Mouse (Mus musculus): ENCODE data around the gene Mkrn1. TPM values are rescaled to one million over a fixed set of nuclear protein-coding genes. Genes with fewer than 3 reads are reported as not detected.
"Not testable (repeated sequence)": the region's sequence is repeated elsewhere in the genome, so short reads cannot be mapped to it uniquely, and the experiment has no call there.

The Mkrn1 gene
- polyA plus RNA-seq, 1 experiment from 2014 or later: 46.4 TPM

DNA sequence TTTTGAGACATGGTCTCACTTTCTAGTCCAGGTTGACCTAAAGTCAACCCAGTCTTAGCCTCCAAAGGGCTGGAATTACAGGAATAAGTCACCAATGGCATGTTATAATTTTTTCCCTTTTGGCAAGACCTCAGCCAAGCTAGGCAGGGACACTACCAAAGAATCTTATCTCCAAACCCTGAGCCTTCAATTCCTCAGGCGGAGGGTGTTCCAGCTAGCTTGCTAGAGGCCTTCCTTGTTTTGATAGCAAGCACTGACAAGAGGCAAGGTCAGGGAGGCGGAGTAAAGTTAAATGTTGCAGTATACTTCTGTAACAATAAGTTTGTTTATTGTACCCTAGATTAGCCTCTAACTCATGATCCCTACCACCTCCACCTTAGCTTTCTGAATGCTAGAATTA is 4.9 kb upstream of the Mkrn1 start:
- WGBS: 85% methylated on average over 2 of the region's 2 CpGs
- Histone ChIP-seq H3K4me3 (no peak overlapping the region), H3K27ac (replicated peaks) (no peak overlapping the region), H3K9me3 (no peaks in the 10 kb centered on the region), H3K36me3 (replicated peaks) (no peaks in the 10 kb centered on the region), H3K4me1 (0 out of 2 replicates have a peak, but pooled peaks cover 3% of the 10 kb centered on the region), H3K27me3 (replicated peaks; ENCODE audit: low read depth, poor library complexity, severe bottlenecking) (peaks cover 14% of the 10 kb centered on the region)
- no peak for DNase-seq (ENCODE audit: low spot score)

DNA sequence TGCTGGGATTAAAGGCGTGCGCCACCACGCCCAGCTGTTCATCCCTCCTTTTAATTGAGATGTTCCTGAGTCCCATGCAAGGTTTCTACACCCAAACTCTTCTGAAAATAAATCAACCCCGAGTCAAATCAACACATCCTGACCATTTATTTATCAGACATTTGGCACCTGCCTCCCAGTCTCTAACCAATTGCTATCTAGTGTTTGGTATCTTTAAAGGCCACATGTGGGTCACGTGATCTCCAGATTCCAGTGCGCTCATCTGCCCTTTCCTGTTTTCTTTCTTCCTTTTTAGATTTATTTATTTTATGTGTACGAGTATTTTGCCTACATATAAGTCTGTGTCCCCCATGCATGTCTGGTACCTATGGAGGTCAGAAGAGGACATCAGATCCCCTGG is 3.4 kb upstream of the Mkrn1 start:
- WGBS: 90% methylated on average over 7 of the region's 7 CpGs
- Histone ChIP-seq H3K9me3 (no peaks in the 10 kb centered on the region), H3K27ac (replicated peaks) (no peak overlapping the region), H3K27me3 (replicated peaks; ENCODE audit: low read depth, poor library complexity, severe bottlenecking) (peaks cover 20% of the 10 kb centered on the region), H3K36me3 (replicated peaks) (no peaks in the 10 kb centered on the region), H3K4me1 (peaks cover 10% of the 10 kb centered on the region; the same call in 1 of the 2 replicates), H3K4me3 (no peak overlapping the region)
- no peak for DNase-seq (ENCODE audit: low spot score)

DNA sequence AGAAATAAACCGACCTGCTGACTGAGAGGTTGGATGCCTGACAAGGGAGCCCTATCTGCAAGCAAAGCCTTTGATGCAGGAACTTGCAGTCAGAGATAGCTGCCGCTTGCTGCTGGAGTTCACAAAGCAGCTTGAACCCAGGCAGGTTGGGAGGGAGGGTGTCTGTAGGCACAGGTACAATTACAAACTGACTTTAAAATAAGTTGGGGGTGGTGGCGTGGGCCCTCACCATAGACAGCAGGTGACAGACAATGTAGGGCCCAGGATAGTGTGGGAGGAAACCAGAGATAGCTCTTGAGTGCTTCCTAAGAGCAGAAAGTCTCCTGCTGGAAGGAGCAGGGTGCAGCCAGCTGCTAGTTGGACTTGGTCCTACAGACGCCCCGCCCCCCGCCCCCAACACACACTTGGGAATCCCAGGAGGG is 2.9 kb upstream of the Mkrn1 start:
- Histone ChIP-seq H3K36me3 (replicated peaks) (no peaks in the 10 kb centered on the region), H3K4me3 (no peak overlapping the region), H3K4me1 (peaks cover 10% of the 10 kb centered on the region; the same call in 1 of the 2 replicates), H3K27me3 (replicated peaks; ENCODE audit: low read depth, poor library complexity, severe bottlenecking) (peaks cover 25% of the 10 kb centered on the region), H3K27ac (replicated peaks) (no peak overlapping the region), H3K9me3 (no peaks in the 10 kb centered on the region)
- WGBS: 73% methylated on average over 6 of the region's 6 CpGs
- no peak for DNase-seq (ENCODE audit: low spot score)

DNA sequence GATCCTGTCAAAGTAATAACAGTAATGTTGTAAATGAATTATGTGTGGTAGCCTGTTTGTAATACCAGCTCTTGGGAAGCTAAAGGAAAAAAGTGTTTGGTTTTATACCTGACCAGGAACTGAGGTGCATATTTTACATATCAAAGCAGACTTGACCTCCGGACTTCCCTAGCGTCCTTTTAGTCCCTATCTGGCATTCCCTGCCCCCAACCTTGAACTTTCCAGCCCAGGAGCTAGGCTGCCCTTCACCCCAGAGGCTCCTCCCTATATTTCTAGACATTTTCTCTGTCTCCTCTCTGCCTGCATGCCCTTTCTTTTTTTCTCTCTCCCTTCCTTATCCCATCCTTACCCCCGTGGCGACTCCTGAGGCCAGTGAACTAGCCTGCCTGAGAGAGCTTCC is 605 bp upstream of the Mkrn1 start:
- H3K27me3 ChIP-seq (replicated peaks; ENCODE audit: low read depth, poor library complexity, severe bottlenecking): peaks cover 31% of the 10 kb centered on the region
- no peaks in the 10 kb centered on the region for H3K9me3 ChIP-seq
- no peak overlapping the region for H3K27ac ChIP-seq (replicated peaks)
- 57% methylated on average over 4 of the region's 4 CpGs for WGBS
- peaks cover 10% of the 10 kb centered on the region; the same call in 1 of the 2 replicates for H3K4me1 ChIP-seq
- no peaks in the 10 kb centered on the region for H3K36me3 ChIP-seq (replicated peaks)
- peak overlapping the region; percentile 85 for H3K4me3 ChIP-seq
- no peak for DNase-seq (ENCODE audit: low spot score)

DNA sequence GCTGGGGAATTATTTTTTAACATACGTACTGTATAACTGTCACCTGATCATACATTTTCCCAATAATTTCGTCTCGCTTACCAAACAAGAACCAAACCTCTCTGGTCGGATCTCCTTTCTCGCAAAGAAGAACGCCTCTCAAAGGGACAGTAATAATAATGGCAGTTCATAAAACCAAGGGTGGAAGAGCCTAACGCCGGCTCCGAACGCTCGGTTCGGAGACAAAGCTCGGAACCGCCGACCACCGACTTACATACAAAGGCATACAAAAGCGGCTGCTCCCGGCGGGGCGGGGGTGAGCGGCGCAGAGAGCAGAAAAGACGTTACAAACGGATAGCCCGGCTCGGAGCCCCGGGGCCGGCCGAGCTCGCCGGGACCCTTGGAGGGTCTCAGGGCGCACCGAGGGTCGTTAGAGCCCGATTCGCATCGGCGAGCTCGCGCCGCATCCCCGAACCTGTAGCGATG is 844 bp downstream of the Mkrn1 start:
- peaks cover 31% of the 10 kb centered on the region for H3K27me3 ChIP-seq (replicated peaks; ENCODE audit: low read depth, poor library complexity, severe bottlenecking)
- H3K4me3 ChIP-seq: peak overlapping the region; percentile 85
- H3K9me3 ChIP-seq: no peaks in the 10 kb centered on the region
- under 1% methylated on average over 43 of the region's 43 CpGs for WGBS
- peak; percentile 69 for DNase-seq (ENCODE audit: low spot score)
- peak overlapping the region; percentile 91 for H3K27ac ChIP-seq (replicated peaks)
- H3K4me1 ChIP-seq: peaks cover 10% of the 10 kb centered on the region; the same call in 1 of the 2 replicates
- H3K36me3 ChIP-seq (replicated peaks): no peaks in the 10 kb centered on the region

DNA sequence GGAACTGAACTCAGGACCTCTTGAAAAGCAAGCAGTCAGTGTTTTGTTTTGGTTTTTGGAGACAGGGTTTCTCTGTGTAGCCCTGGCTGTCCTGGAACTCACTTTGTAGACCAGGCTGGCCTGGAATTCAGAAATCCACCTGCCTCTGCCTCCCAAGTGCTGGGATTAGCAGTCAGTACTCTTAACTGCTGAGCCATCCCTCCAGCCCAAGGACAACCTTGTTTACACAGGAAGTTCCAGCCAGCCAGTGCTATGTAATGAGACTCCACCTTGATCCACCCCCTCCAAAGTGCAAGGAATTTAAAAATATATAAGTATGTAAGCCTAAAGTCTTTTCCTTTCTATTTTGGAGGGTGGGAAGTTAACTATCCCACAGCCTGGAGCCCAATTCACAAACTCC is 3.6 kb downstream of the Mkrn1 start:
- H3K36me3 ChIP-seq (replicated peaks); DNase-seq (ENCODE audit: low spot score); H3K4me3 ChIP-seq; H3K9me3 ChIP-seq; H3K27ac ChIP-seq (replicated peaks): not testable (repeated sequence)
- H3K4me1 ChIP-seq: peaks cover 10% of the 10 kb centered on the region; the same call in 1 of the 2 replicates
- peaks cover 26% of the 10 kb centered on the region for H3K27me3 ChIP-seq (replicated peaks; ENCODE audit: low read depth, poor library complexity, severe bottlenecking)

DNA sequence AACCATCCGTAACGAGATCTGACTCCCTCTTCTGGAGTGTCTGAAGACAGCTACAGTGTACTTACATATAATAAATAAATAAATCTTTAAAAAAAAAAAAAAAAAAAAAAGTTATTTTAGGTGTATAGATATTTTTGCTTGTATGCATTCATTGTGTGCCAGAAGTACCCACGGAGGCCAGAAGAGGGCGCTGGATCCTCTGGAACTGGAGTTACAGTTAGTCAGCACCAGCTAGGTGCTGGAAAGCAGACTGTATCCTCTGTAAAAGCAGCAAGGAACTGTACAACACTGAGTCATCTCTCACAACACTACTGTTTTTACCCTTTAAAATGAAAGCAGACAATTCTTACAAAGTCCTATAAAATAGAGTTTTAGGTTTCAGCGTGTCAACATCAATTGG is 4.5 kb downstream of the Mkrn1 start:
- Histone ChIP-seq H3K4me1 (peaks cover 10% of the 10 kb centered on the region; the same call in 1 of the 2 replicates), H3K27ac (replicated peaks) (no peak overlapping the region), H3K27me3 (replicated peaks; ENCODE audit: low read depth, poor library complexity, severe bottlenecking) (peaks cover 17% of the 10 kb centered on the region), H3K36me3 (replicated peaks) (no peaks in the 10 kb centered on the region), H3K4me3 (no peak overlapping the region), H3K9me3 (no peaks in the 10 kb centered on the region)
- 45% methylated on average over 3 of the region's 5 CpGs for WGBS
- DNase-seq (ENCODE audit: low spot score): peak; percentile 65

DNA sequence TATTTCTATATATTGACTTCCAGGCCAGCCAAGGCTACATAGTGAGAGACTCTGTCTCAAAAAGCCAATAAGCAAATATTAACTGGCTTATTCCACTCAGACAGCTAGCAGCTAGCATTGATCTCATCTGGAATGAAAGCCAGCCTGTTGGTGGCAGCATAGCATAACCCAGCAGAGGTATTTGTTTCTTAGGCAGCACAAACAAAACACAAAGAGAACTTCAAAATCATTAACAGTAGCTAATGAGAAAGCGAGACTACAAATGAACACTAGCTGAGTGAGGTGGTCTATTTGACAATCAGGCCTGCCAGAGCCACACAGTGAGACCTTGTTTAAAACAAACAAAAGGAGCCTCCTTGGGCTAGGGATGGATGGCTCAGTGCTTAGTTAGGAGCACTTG is 6.2 kb downstream of the Mkrn1 start:
- peaks cover 4% of the 10 kb centered on the region; the same call in 1 of the 2 replicates for H3K4me1 ChIP-seq
- no peak overlapping the region for H3K4me3 ChIP-seq
- no peaks in the 10 kb centered on the region for H3K9me3 ChIP-seq
- peaks cover 15% of the 10 kb centered on the region for H3K27me3 ChIP-seq (replicated peaks; ENCODE audit: low read depth, poor library complexity, severe bottlenecking)
- WGBS: 82% methylated on average over 1 of the region's 1 CpGs
- DNase-seq (ENCODE audit: low spot score): no peak
- H3K36me3 ChIP-seq (replicated peaks): peaks cover 6% of the 10 kb centered on the region
- H3K27ac ChIP-seq (replicated peaks): no peak overlapping the region

DNA sequence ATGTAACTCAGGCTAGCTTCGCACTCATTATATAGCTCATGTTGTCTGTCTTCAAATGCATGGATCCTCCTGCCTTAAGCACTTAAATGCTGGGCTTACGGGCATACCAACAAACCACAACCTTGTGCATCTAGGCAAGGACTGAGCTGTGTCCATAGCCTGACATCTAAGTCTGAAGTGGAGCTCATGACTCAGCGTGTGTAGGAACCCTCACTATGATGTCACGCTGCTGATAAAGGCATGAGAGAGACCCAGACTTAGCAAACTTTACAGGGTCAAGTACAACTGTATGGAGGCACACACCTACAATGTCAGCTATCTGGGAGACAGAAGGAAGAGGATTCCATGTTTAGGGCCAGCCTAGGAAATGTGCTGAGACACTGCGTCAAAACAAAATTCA is 13.8 kb downstream of the Mkrn1 start:
- WGBS: 91% methylated on average over 5 of the region's 5 CpGs
- Histone ChIP-seq H3K27ac (replicated peaks) (no peak overlapping the region), H3K36me3 (replicated peaks) (peaks cover 51% of the 10 kb centered on the region), H3K9me3 (no peaks in the 10 kb centered on the region), H3K27me3 (replicated peaks; ENCODE audit: low read depth, poor library complexity, severe bottlenecking) (no peaks in the 10 kb centered on the region), H3K4me3 (no peak overlapping the region), H3K4me1 (no peaks in the 10 kb centered on the region)
- no peak for DNase-seq (ENCODE audit: low spot score)

DNA sequence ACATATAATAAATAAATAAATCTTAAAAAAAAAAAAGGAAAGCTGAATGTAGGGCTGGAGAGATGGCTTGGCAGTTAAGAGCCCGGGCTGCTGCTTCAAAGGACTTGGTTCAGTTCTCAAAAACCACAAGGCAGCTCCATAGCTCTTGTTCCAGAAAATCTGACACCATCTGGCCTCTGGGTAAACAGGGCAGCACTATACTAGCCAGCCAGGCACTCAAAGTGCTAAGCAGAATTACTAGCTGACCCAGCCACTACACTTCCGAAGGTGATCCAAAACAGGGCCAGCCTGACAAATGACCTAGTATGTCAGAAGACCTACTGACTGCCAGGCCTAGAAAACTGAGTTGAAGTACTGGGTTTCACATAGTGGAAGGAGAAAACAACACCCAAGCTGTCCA is 17.1 kb downstream of the Mkrn1 start:
- H3K36me3 ChIP-seq (replicated peaks): peaks cover 65% of the 10 kb centered on the region
- no peak for DNase-seq (ENCODE audit: low spot score)
- 95% methylated on average over 2 of the region's 2 CpGs for WGBS
- no peaks in the 10 kb centered on the region for H3K9me3 ChIP-seq
- H3K27ac ChIP-seq (replicated peaks): no peak overlapping the region
- no peaks in the 10 kb centered on the region for H3K27me3 ChIP-seq (replicated peaks; ENCODE audit: low read depth, poor library complexity, severe bottlenecking)
- H3K4me3 ChIP-seq: no peak overlapping the region
- no peaks in the 10 kb centered on the region for H3K4me1 ChIP-seq

DNA sequence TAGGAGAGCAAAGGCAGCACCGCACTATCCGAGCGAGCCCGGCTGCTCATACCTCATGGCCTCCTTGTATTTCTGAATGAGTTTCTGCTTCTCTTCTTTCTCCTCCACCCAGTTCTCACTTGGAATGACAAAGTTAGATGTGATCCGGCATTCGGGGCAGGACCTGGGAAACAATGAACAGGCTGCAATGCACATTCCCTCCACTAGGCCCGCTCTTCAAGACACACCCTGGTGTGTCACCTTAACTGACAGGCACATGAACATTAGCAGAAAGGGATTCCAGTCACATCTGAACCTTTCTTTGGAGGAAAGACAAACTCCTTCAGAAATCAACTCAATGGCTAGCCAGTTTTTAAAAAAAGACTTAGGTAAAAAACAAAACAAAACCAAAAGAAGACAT is 19.9 kb downstream of the Mkrn1 start:
- no peaks in the 10 kb centered on the region for H3K27me3 ChIP-seq (replicated peaks; ENCODE audit: low read depth, poor library complexity, severe bottlenecking)
- DNase-seq (ENCODE audit: low spot score): peak; percentile 63
- H3K4me1 ChIP-seq: no peaks in the 10 kb centered on the region
- peaks cover 59% of the 10 kb centered on the region for H3K36me3 ChIP-seq (replicated peaks)
- no peak overlapping the region for H3K27ac ChIP-seq (replicated peaks)
- no peak overlapping the region for H3K4me3 ChIP-seq
- H3K9me3 ChIP-seq: no peaks in the 10 kb centered on the region
- 65% methylated on average over 7 of the region's 7 CpGs for WGBS

DNA sequence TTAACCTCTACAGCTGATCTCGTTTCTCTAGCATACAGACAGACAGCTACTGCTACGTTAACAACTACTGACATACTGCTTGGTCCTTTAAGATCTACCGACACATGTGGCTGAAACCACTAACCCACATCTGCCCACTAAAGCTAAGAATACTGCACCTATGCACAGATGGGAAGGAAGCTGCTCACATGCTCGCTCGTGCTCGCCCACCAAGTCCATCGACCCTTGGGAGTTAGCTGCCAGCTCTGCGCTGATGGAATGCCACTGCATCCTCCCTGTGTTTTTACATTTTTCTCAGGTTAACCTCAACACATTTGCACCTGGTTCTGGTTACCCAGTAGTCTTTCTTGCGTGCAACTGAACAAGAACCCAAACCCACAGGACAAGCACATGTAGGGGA is 21.9 kb downstream of the Mkrn1 start:
- Histone ChIP-seq H3K9me3 (no peaks in the 10 kb centered on the region), H3K4me3 (no peak overlapping the region), H3K27ac (replicated peaks) (no peak overlapping the region), H3K27me3 (replicated peaks; ENCODE audit: low read depth, poor library complexity, severe bottlenecking) (no peaks in the 10 kb centered on the region), H3K4me1 (no peaks in the 10 kb centered on the region), H3K36me3 (replicated peaks) (peaks cover 43% of the 10 kb centered on the region)
- DNase-seq (ENCODE audit: low spot score): no peak
- 92% methylated on average over 9 of the region's 9 CpGs for WGBS

DNA sequence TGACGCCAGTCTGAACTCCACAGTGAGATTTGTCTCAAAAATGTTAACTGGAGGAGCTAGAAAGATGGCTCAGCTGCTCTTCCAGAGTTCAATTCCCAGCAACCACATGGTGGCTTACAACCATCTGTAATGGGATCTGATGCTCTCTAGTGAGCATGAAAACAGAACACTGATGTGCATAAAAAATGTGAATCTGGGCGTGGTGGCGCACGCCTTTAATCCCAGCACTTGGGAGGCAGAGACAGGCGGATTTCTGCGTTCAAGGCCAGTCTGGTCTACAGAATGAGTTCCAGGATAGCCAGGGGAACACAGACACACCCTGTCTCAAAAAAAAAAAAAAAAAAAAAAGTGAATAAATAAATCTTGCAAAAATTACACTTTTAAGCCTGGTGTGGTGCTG is 23.2 kb downstream of the Mkrn1 start:
- Histone ChIP-seq H3K36me3 (replicated peaks) (peaks cover 42% of the 10 kb centered on the region), H3K4me1 (no peaks in the 10 kb centered on the region), H3K4me3 (no peak overlapping the region), H3K9me3 (no peaks in the 10 kb centered on the region), H3K27ac (replicated peaks) (no peak overlapping the region), H3K27me3 (replicated peaks; ENCODE audit: low read depth, poor library complexity, severe bottlenecking) (no peaks in the 10 kb centered on the region)
- DNase-seq (ENCODE audit: low spot score): no peak
- WGBS: 94% methylated on average over 6 of the region's 6 CpGs

DNA sequence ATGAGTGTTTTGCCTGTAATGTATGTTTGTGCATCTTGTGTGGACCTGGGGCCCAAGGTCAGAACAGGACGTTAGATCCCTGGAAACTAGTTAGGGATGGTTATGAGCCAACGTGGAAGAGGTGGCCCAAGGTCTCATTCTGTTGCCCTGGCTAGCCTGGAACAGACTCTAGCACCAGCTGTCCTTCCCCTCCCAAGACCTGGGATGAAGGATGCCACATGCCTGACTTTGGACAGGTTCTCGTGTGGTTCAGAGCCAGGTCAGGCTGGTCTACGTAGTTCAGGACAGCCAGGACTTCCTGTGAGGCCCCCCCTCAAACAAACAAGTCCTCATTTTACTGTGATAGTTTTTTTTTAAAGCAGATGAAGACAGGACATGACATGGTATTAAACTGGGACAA is 24.3 kb downstream of the Mkrn1 start:
- no peaks in the 10 kb centered on the region for H3K4me1 ChIP-seq
- peaks cover 31% of the 10 kb centered on the region for H3K36me3 ChIP-seq (replicated peaks)
- H3K9me3 ChIP-seq: no peaks in the 10 kb centered on the region
- WGBS: 80% methylated on average over 4 of the region's 4 CpGs
- H3K4me3 ChIP-seq: no peak overlapping the region
- DNase-seq (ENCODE audit: low spot score): no peak
- no peaks in the 10 kb centered on the region for H3K27me3 ChIP-seq (replicated peaks; ENCODE audit: low read depth, poor library complexity, severe bottlenecking)
- no peak overlapping the region for H3K27ac ChIP-seq (replicated peaks)

Measured in embryonic facial prominence, embryonic 10.5 days (tissue).